Mouse (Mus musculus): ENCODE measurements around the gene Kcnj6. TPM values are rescaled to one million over a fixed set of nuclear protein-coding genes. Genes with fewer than 3 reads are reported as not detected.

The Kcnj6 gene
- polyA plus RNA-seq, 1 experiment = 9.7 TPM

GRCm38 (mm10) chr16:94756352-94756751 lies 241.1 kb downstream of the Kcnj6 start:
- TF ChIP-seq CTCF (IDR thresholded peaks at IDR 0.05; ENCODE audit: control insufficient read depth, insufficient read depth, insufficient replicate concordance, low read depth, low read length) = no peak
- TF ChIP-seq POLR2A (IDR thresholded peaks at IDR 0.05; ENCODE audit: control insufficient read depth, low read depth, low read length) = no peak
- Histone ChIP-seq H3K4me3 (ENCODE audit: control insufficient read depth, low read depth, low read length) (no peak overlapping the region), H3K27me3 (ENCODE audit: control insufficient read depth, insufficient read depth, low read length) (no peaks in the 10 kb centered on the region), H3K36me3 (ENCODE audit: control insufficient read depth, insufficient read depth, low read length) (no peaks in the 10 kb centered on the region), H3K4me1 (ENCODE audit: control insufficient read depth, insufficient read depth, low read length) (no peaks in the 10 kb centered on the region; the same call in 1 of the 2 replicates), H3K27ac (ENCODE audit: control insufficient read depth, insufficient read depth, low read depth, low read length) (no peak overlapping the region)

GRCm38 (mm10) chr16:94753453-94753852 lies 244.0 kb downstream of the Kcnj6 start:
- Histone ChIP-seq H3K4me1 (ENCODE audit: control insufficient read depth, insufficient read depth, low read length) (no peaks in the 10 kb centered on the region), H3K27me3 (ENCODE audit: control insufficient read depth, insufficient read depth, low read length) (no peaks in the 10 kb centered on the region), H3K4me3 (ENCODE audit: control insufficient read depth, low read depth, low read length) (no peak overlapping the region), H3K27ac (ENCODE audit: control insufficient read depth, insufficient read depth, low read depth, low read length) (no peak overlapping the region), H3K36me3 (ENCODE audit: control insufficient read depth, insufficient read depth, low read length) (no peaks in the 10 kb centered on the region)
- no peak for TF ChIP-seq POLR2A (IDR thresholded peaks at IDR 0.05; ENCODE audit: control insufficient read depth, low read depth, low read length)
- TF ChIP-seq CTCF (IDR thresholded peaks at IDR 0.05; ENCODE audit: control insufficient read depth, insufficient read depth, insufficient replicate concordance, low read depth, low read length) = no peak

- no peaks in the 10 kb centered on the region for H3K36me3 ChIP-seq (ENCODE audit: control insufficient read depth, insufficient read depth, low read length)
- H3K4me1 ChIP-seq (ENCODE audit: control insufficient read depth, insufficient read depth, low read length) = no peaks in the 10 kb centered on the region
- TF ChIP-seq CTCF (IDR thresholded peaks at IDR 0.05; ENCODE audit: control insufficient read depth, insufficient read depth, insufficient replicate concordance, low read depth, low read length) (no peak), POLR2A (IDR thresholded peaks at IDR 0.05; ENCODE audit: control insufficient read depth, low read depth, low read length) (no peak)
- no peaks in the 10 kb centered on the region for H3K27me3 ChIP-seq (ENCODE audit: control insufficient read depth, insufficient read depth, low read length)
- no peak overlapping the region for H3K4me3 ChIP-seq (ENCODE audit: control insufficient read depth, low read depth, low read length)
- H3K27ac ChIP-seq (ENCODE audit: control insufficient read depth, insufficient read depth, low read depth, low read length) = no peak overlapping the region
These were observed 244.7 kb downstream of the Kcnj6 start for GRCm38 (mm10) chr16:94752781-94753180.

GRCm38 (mm10) chr16:94745016-94745415 lies 252.5 kb downstream of the Kcnj6 start:
- no peak for TF ChIP-seq CTCF (IDR thresholded peaks at IDR 0.05; ENCODE audit: control insufficient read depth, insufficient read depth, insufficient replicate concordance, low read depth, low read length)
- TF ChIP-seq POLR2A (IDR thresholded peaks at IDR 0.05; ENCODE audit: control insufficient read depth, low read depth, low read length) = no peak
- no peak overlapping the region for H3K4me3 ChIP-seq (ENCODE audit: control insufficient read depth, low read depth, low read length)
- H3K27me3 ChIP-seq (ENCODE audit: control insufficient read depth, insufficient read depth, low read length) = no peaks in the 10 kb centered on the region
- no peaks in the 10 kb centered on the region for H3K4me1 ChIP-seq (ENCODE audit: control insufficient read depth, insufficient read depth, low read length)
- no peak overlapping the region for H3K27ac ChIP-seq (ENCODE audit: control insufficient read depth, insufficient read depth, low read depth, low read length)
- H3K36me3 ChIP-seq (ENCODE audit: control insufficient read depth, insufficient read depth, low read length) = no peaks in the 10 kb centered on the region

GRCm38 (mm10) chr16:94743853-94744501 lies 253.5 kb downstream of the Kcnj6 start:
- Histone ChIP-seq H3K4me1 (ENCODE audit: control insufficient read depth, insufficient read depth, low read length) (no peaks in the 10 kb centered on the region), H3K27ac (ENCODE audit: control insufficient read depth, insufficient read depth, low read depth, low read length) (no peak overlapping the region), H3K4me3 (ENCODE audit: control insufficient read depth, low read depth, low read length) (no peak overlapping the region), H3K36me3 (ENCODE audit: control insufficient read depth, insufficient read depth, low read length) (no peaks in the 10 kb centered on the region), H3K27me3 (ENCODE audit: control insufficient read depth, insufficient read depth, low read length) (no peaks in the 10 kb centered on the region)
- TF ChIP-seq POLR2A (IDR thresholded peaks at IDR 0.05; ENCODE audit: control insufficient read depth, low read depth, low read length) = no peak
- TF ChIP-seq CTCF (IDR thresholded peaks at IDR 0.05; ENCODE audit: control insufficient read depth, insufficient read depth, insufficient replicate concordance, low read depth, low read length) = 0 out of 2 replicates have a peak, but pooled peaks have one; percentile 7

- H3K27ac ChIP-seq (ENCODE audit: control insufficient read depth, insufficient read depth, low read depth, low read length) = no peak overlapping the region
- no peak for TF ChIP-seq CTCF (IDR thresholded peaks at IDR 0.05; ENCODE audit: control insufficient read depth, insufficient read depth, insufficient replicate concordance, low read depth, low read length)
- TF ChIP-seq POLR2A (IDR thresholded peaks at IDR 0.05; ENCODE audit: control insufficient read depth, low read depth, low read length) = no peak
- no peak overlapping the region for H3K4me3 ChIP-seq (ENCODE audit: control insufficient read depth, low read depth, low read length)
- no peaks in the 10 kb centered on the region for H3K4me1 ChIP-seq (ENCODE audit: control insufficient read depth, insufficient read depth, low read length)
- no peaks in the 10 kb centered on the region for H3K36me3 ChIP-seq (ENCODE audit: control insufficient read depth, insufficient read depth, low read length)
- H3K27me3 ChIP-seq (ENCODE audit: control insufficient read depth, insufficient read depth, low read length) = no peaks in the 10 kb centered on the region
These were observed 260.2 kb downstream of the Kcnj6 start for GRCm38 (mm10) chr16:94737359-94737687.

- H3K4me1 ChIP-seq (ENCODE audit: control insufficient read depth, insufficient read depth, low read length) = no peaks in the 10 kb centered on the region
- no peak for TF ChIP-seq POLR2A (IDR thresholded peaks at IDR 0.05; ENCODE audit: control insufficient read depth, low read depth, low read length)
- TF ChIP-seq CTCF (IDR thresholded peaks at IDR 0.05; ENCODE audit: control insufficient read depth, insufficient read depth, insufficient replicate concordance, low read depth, low read length) = no peak
- H3K27ac ChIP-seq (ENCODE audit: control insufficient read depth, insufficient read depth, low read depth, low read length) = no peak overlapping the region
- H3K4me3 ChIP-seq (ENCODE audit: control insufficient read depth, low read depth, low read length) = no peak overlapping the region
- H3K27me3 ChIP-seq (ENCODE audit: control insufficient read depth, insufficient read depth, low read length) = no peaks in the 10 kb centered on the region
- H3K36me3 ChIP-seq (ENCODE audit: control insufficient read depth, insufficient read depth, low read length) = no peaks in the 10 kb centered on the region
These were observed 260.8 kb downstream of the Kcnj6 start for GRCm38 (mm10) chr16:94736462-94737358.
